Mouse (Mus musculus) hindbrain, embryonic 11.5 days (tissue): ENCODE data around the gene Atf7ip. TPM values are rescaled to one million over a fixed set of nuclear protein-coding genes. Genes with fewer than 3 reads are reported as not detected.
"Not testable (repeated sequence)": the region's sequence is repeated elsewhere in the genome, so short reads cannot be mapped to it uniquely, and the experiment has no call there.

ENCODE experiments used
- ATAC-seq: fragments of 200-750 bp; cut with Nextera tagmentation; 2 replicates; pipeline ENCODE4 v1.8.0; 2017; ENCODE audit warnings: mild to moderate bottlenecking, moderate TSS enrichment, moderate library complexity; ENCODE audit not compliant: low FRiP score
- DNase-seq: peaks from one replicate; pipeline ENCODE4 v3.0.0-alpha.2; 2015; ENCODE audit warnings: low spot score
- H3K27ac ChIP-seq: fragments of 300-500 bp; sonication (generic); 2 replicates; pipeline ENCODE4 v1.5.1; 2014; ENCODE audit warnings: mild to moderate bottlenecking, low read depth, low read length
- H3K27me3 ChIP-seq: fragments of 300-500 bp; sonication (generic); 2 replicates; pipeline ENCODE4 v1.6.1; 2014; ENCODE audit warnings: mild to moderate bottlenecking, low read length, moderate library complexity, mixed read lengths; ENCODE audit not compliant: control insufficient read depth, insufficient read depth
- H3K36me3 ChIP-seq: fragments of 300-500 bp; sonication (generic); 2 replicates; pipeline ENCODE4 v1.6.1; 2014; ENCODE audit warnings: mild to moderate bottlenecking, low read length, moderate library complexity, mixed read lengths; ENCODE audit not compliant: control insufficient read depth, insufficient read depth
- H3K4me1 ChIP-seq: fragments of 300-500 bp; sonication (generic); replicated peaks from 2 replicates; pipeline ENCODE4 v1.6.1; 2014; ENCODE audit warnings: low read length, mixed read lengths; ENCODE audit not compliant: control insufficient read depth, insufficient read depth
- H3K4me2 ChIP-seq: fragments of 300-500 bp; sonication (generic); replicated peaks from 2 replicates; pipeline ENCODE4 v1.6.1; 2014; ENCODE audit warnings: mild to moderate bottlenecking, low read depth, low read length
- H3K4me3 ChIP-seq: fragments of 300-500 bp; sonication (generic); 2 replicates; pipeline ENCODE4 v1.5.1; 2014; ENCODE audit warnings: low read depth, low read length
- H3K9ac ChIP-seq: fragments of 300-500 bp; sonication (generic); 2 replicates; pipeline ENCODE4 v1.6.1; 2014; ENCODE audit warnings: low read depth, low read length
- H3K9me3 ChIP-seq: fragments of 300-500 bp; sonication (generic); 2 replicates; pipeline ENCODE4 v1.6.1; 2016; ENCODE audit warnings: low read length; ENCODE audit not compliant: control insufficient read depth
- WGBS: fragments of 180-500 bp; shearing (Covaris S2); extraction: QIAGEN DNeasy Blood & Tissue Kit; methylation state at CpG from one replicate; pipeline ENCODE4 v1.1.7; 2014; 5-methylcytosine and 5-hydroxymethylcytosine counted together
- polyA plus RNA-seq: library from polyadenylated mRNA; unstranded; fragments of >200 nt; fragmentation: Nextera tagmentation; extraction: Ambion mirVana; gene quantifications from 2 replicates; pipeline ENCODE4 v1.2.1, GENCODE M21; 2014

Gene Atf7ip
- polyA plus RNA-seq: 54.1 and 73.7 TPM in 2 replicates

GRCm38 (mm10) chr6:136505867-136506266 lies at the start of gene Atf7ip:
Atf7ip (plus strand) TSS chr6:136506167.
- not testable (repeated sequence) for H3K36me3 ChIP-seq, DNase-seq, H3K4me1 ChIP-seq, H3K4me2 ChIP-seq, H3K9ac ChIP-seq, H3K27me3 ChIP-seq, H3K4me3 ChIP-seq, H3K9me3 ChIP-seq, H3K27ac ChIP-seq, ATAC-seq
- 92% methylated on average over 2 of the region's 3 CpGs for WGBS

DNA sequence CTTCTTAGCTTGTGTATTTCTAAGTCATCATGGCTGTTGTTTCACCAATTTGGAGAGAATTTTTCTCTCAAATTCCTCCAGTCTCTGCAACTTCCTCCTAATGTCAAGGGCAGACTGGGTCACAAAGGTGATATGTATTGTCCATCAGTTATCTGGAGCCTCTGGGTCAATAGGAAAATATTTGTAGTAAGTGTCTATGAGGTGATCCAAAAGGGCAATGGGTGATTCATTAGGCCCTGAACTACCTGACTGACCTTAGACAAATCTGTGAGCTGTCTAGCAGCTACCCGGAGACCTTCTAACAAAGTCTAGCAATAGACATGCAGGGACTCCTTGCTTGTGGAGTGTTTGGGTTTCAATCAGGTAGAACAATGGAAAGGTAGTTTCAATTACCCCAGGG lies 49.7 kb upstream of the Atf7ip start:
- DNase-seq (no peak), ATAC-seq (no peak)
- no peaks in the 10 kb centered on the region for H3K27me3 ChIP-seq
- H3K27ac ChIP-seq: no peak overlapping the region
- H3K9ac ChIP-seq: no peak overlapping the region
- no peak overlapping the region for H3K4me2 ChIP-seq
- H3K4me1 ChIP-seq: no peaks in the 10 kb centered on the region
- H3K36me3 ChIP-seq: no peaks in the 10 kb centered on the region
- 96% methylated on average over 1 of the region's 1 CpGs for WGBS
- no peaks in the 10 kb centered on the region for H3K9me3 ChIP-seq
- no peak overlapping the region for H3K4me3 ChIP-seq

- H3K4me2 ChIP-seq: no peak overlapping the region
- WGBS: 95% methylated on average over 7 of the region's 7 CpGs
- H3K4me3 ChIP-seq: no peak overlapping the region
- no peaks in the 10 kb centered on the region for H3K9me3 ChIP-seq
- no peaks in the 10 kb centered on the region for H3K27me3 ChIP-seq
- no peak overlapping the region for H3K27ac ChIP-seq
- H3K4me1 ChIP-seq: no peaks in the 10 kb centered on the region
- ATAC-seq: no peak
- no peak for DNase-seq
- H3K9ac ChIP-seq: no peak overlapping the region
- H3K36me3 ChIP-seq: no peaks in the 10 kb centered on the region
These were observed 46.8 kb upstream of the Atf7ip start for GRCm38 (mm10) chr6:136459156-136459555.

DNA sequence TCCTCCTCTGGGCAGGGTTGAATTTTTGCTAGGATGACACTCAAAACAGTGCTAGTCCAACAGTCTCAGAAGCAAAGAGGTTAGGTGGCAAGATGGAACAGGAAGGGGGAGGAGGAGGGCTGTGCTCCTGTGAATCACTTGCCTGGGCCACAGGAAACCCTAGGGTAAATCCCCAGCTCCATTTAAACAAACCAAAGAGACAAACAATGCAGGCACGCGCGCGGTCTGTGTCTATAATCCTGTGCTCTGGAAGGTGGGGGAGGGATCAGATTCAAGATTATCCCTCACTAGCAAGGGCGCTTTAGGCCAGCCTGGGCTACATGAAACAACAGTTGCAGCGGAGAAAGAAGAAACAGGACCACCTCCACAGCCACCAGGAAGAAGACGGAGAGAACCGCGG lies 42.5 kb upstream of the Atf7ip start:
- no peak overlapping the region for H3K27ac ChIP-seq
- WGBS: 70% methylated on average over 9 of the region's 9 CpGs

DNA sequence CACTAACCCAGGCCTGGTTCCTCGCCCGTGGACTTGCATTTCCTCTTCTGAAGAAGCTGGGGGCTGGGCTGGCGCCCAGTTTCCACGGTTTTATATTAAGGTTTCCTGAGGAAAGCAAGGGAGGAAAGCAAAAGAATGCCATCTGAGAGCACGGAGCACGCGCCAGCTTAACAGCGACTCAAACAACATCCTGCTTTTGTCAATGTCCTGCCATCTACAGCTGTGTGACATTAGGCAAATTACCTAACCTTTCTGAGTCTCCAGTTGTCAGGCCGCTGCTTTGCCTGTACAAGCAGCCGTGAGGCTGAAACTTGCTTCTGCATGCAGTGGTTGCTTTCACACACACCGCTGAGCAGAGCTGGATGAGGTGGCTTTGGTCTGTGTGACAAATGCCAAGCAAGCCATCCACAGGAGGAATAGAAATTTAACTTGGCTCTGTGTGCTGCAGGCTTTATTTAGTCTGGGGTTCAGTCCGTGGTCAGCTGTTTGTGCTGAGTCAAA lies 41.8 kb upstream of the Atf7ip start:
- WGBS: 77% methylated on average over 12 of the region's 12 CpGs
- DNase-seq: no peak
- Histone ChIP-seq H3K4me1 (peaks cover 4% of the 10 kb centered on the region; the same call in 1 of the 2 replicates), H3K4me3 (no peak overlapping the region), H3K27ac (no peak overlapping the region), H3K9me3 (no peaks in the 10 kb centered on the region), H3K36me3 (no peaks in the 10 kb centered on the region), H3K27me3 (no peaks in the 10 kb centered on the region), H3K9ac (no peak overlapping the region), H3K4me2 (no peak overlapping the region)
- no peak for ATAC-seq

More for the DNA sequence above, 42.5 kb upstream of the Atf7ip start:
- Histone ChIP-seq H3K9me3 (no peaks in the 10 kb centered on the region), H3K27me3 (no peaks in the 10 kb centered on the region), H3K4me1 (no peaks in the 10 kb centered on the region), H3K4me2 (no peak overlapping the region), H3K4me3 (no peak overlapping the region), H3K36me3 (no peaks in the 10 kb centered on the region), H3K9ac (no peak overlapping the region)
- ATAC-seq (no peak), DNase-seq (no peak)

- no peak overlapping the region for H3K27ac ChIP-seq
- 89% methylated on average over 8 of the region's 8 CpGs for WGBS
These were observed 40.9 kb upstream of the Atf7ip start for GRCm38 (mm10) chr6:136465021-136465420.

DNA sequence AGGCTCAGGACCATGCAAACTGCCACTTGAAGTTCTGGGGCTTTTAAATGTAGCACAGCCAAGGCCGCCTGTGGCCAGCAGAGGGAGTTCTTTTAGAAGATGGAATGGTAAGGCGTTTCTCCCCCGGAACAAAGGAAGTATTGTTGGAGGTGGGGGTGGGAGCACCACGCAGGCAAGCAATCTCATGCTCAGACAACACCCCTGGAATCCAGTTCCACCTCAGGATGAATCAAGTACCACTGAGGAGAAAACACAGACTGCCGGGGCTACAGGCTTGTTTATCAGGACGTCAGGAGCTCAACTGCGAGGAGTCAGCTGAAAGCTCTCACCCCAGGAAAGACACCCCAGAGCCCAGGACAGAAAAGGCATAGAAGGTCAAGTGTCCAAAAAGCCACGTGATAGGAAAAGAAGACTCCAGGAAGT lies 40.0 kb upstream of the Atf7ip start:
- H3K9me3 ChIP-seq: no peaks in the 10 kb centered on the region
- H3K36me3 ChIP-seq: no peaks in the 10 kb centered on the region
- DNase-seq: peak; percentile 69
- WGBS: 26% methylated on average over 8 of the region's 8 CpGs
- no peak for ATAC-seq
- H3K4me3 ChIP-seq: no peak overlapping the region
- no peak overlapping the region for H3K4me2 ChIP-seq
- peak overlapping the region; percentile 51; the same call in 1 of the 2 replicates for H3K27ac ChIP-seq
- no peaks in the 10 kb centered on the region for H3K27me3 ChIP-seq
- H3K9ac ChIP-seq: no peak overlapping the region
- peaks cover 7% of the 10 kb centered on the region; the same call in 1 of the 2 replicates for H3K4me1 ChIP-seq

More at GRCm38 (mm10) chr6:136465021-136465420, 40.9 kb upstream of the Atf7ip start:
- Histone ChIP-seq H3K27me3 (no peaks in the 10 kb centered on the region), H3K4me1 (peaks cover 7% of the 10 kb centered on the region; the same call in 1 of the 2 replicates), H3K9me3 (no peaks in the 10 kb centered on the region), H3K4me2 (no peak overlapping the region), H3K9ac (no peak overlapping the region), H3K36me3 (no peaks in the 10 kb centered on the region), H3K4me3 (no peak overlapping the region)
- no peak for DNase-seq
- ATAC-seq: no peak

DNA sequence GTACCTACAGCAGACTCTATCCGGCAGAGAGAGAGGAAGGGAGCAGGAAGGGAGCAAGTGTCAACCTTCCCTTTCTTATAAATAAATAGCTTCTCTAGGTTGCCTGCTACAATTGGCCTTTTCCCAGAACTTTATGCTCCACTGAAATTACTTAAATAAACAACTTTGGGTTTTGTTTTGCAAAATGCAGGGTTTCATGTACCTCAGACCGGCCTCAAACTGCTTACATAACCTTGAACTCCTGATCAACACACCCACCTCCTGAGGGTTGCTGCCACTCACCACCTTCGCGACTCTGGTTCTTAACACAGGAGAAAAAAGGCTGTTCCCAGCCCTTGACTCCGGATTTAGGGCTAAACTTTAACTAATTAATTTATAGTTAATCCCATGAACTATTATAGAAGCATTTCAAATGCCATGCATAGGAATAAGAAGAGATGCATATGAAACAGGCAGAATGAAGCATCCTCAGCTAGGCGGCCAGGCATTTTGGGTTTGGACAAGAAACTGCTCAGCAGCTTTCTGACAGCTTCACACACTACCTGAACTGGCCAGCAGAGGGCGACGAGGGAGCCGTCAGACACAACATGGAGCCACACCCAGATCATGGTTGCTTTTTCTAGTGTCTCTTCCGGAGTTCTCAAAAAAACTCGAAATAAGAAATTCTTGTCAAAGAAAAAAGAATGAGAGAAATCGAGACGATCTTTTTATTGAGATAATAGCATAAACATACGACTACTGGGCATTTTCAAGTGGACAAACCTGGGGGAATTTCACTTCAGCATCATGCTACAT lies 38.8 kb upstream of the Atf7ip start:
- Histone ChIP-seq H3K9me3 (no peaks in the 10 kb centered on the region), H3K27ac (peak overlapping the region; percentile 99), H3K4me2 (no peak overlapping the region), H3K4me3 (no peak overlapping the region), H3K4me1 (peaks cover 7% of the 10 kb centered on the region; the same call in 1 of the 2 replicates), H3K9ac (no peak overlapping the region), H3K27me3 (no peaks in the 10 kb centered on the region), H3K36me3 (no peaks in the 10 kb centered on the region)
- WGBS: 57% methylated on average over 14 of the region's 14 CpGs
- DNase-seq (peak; percentile 84), ATAC-seq (no peak)

DNA sequence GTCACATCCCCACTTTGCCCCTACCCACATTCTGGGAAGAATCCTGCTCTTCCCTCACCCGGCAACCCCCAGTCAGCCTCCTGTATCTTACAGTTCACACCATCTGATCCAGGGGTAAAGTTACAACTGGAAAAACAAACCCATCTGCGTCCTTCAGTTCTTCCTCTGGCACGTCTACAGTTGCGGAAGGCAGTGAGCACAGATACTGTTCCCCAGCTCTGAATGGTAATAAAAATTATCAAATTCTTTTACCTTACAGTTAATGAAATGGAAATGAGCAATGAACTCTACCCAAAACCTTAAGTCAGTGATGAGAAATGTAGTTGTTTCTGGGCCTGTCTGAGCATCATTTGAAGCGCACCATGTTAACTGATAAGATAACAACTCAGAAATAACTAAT lies 38.1 kb upstream of the Atf7ip start:
- DNase-seq: peak; percentile 39
- no peaks in the 10 kb centered on the region for H3K36me3 ChIP-seq

More for the DNA sequence above, 38.1 kb upstream of the Atf7ip start:
- H3K4me1 ChIP-seq: peaks cover 7% of the 10 kb centered on the region; the same call in 1 of the 2 replicates
- H3K9me3 ChIP-seq: no peaks in the 10 kb centered on the region
- WGBS: 52% methylated on average over 5 of the region's 5 CpGs
- no peak overlapping the region for H3K9ac ChIP-seq
- H3K27me3 ChIP-seq: no peaks in the 10 kb centered on the region
- peak overlapping the region; percentile 99 for H3K27ac ChIP-seq
- H3K4me3 ChIP-seq: no peak overlapping the region
- no peak for ATAC-seq
- no peak overlapping the region for H3K4me2 ChIP-seq
